Mouse (Mus musculus) testis, adult 2 months (tissue): ENCODE measurements at regions not wholly inside any gene's neighbourhood (a gene's known extent, or its start where the extent isn't known, plus 50 kb on each side); places are given as distances from the start of the nearest gene placed in this dataset.

Source experiments
- CTCF ChIP-seq: fragments of 200-500 bp; IDR thresholded peaks from 2 replicates; pipeline ENCODE4 v1.5.1; 2012; ENCODE audit warnings: low read depth, mild to moderate bottlenecking, inconsistent platforms, low read length, moderate library complexity; ENCODE audit not compliant: control insufficient read depth, insufficient read depth, insufficient replicate concordance
- POLR2A ChIP-seq: fragments of 200-500 bp; IDR thresholded peaks from 2 replicates; pipeline ENCODE4 v1.6.1; 2012; ENCODE audit warnings: low read depth, mild to moderate bottlenecking, inconsistent platforms, low read length, moderate library complexity; ENCODE audit not compliant: control insufficient read depth

DNA sequence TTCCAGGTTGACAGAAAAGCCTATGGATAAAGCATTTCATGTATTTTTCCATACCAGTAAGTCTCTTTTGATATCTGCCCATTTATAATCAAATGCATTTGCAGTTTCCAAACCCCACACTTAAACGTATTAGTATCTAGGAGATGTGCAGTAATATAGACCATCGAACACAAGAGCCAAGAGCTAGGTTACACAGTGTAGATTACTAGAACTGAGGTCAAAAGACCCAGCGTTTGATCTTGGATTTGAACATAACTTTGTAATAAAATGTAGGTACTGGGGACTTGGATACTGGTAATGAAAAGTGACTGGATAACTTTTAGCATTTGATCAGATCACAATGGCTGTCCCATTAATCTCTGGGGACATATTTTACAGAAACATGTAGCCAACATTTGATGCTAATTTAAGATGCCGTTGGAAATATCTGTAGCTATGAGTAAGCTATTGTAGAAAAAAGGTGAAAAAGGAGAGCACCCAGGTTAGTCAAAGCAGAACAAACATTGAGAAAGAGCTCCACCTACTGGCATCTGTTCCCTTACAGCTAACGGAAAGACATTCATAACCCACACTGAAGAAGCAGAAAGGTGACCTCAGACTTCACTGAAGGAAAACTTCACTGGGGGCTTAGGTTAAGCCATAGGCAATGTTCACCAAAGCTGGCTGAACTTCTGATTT, 296.5 kb downstream of the Rps29 start:
- TF ChIP-seq POLR2A (no peak), CTCF (no peak)
